Mouse (Mus musculus) kidney, embryonic 14.5 days (tissue): ENCODE results near the gene Ssbp4. TPM values are rescaled to one million over a fixed set of nuclear protein-coding genes. Genes with fewer than 3 reads are reported as not detected.
A peak's percentile ranks its signal among the peaks of the same experiment; 100 is the strongest.

Experiments
- ATAC-seq: fragments of 200-750 bp; cut with Nextera tagmentation; 2 replicates; pipeline ENCODE4 v1.8.0; 2017; ENCODE audit warnings: moderate number of reproducible peaks, mild to moderate bottlenecking, moderate TSS enrichment, moderate library complexity; ENCODE audit not compliant: low FRiP score, low TSS enrichment
- H3K27ac ChIP-seq: fragments of 300-500 bp; sonication (generic); 2 replicates; pipeline ENCODE4 v1.5.1; 2014; ENCODE audit warnings: low read depth, mild to moderate bottlenecking, low read length, moderate library complexity, mixed read lengths
- H3K27me3 ChIP-seq: fragments of 300-500 bp; sonication (generic); 2 replicates; pipeline ENCODE4 v1.6.1; 2014; ENCODE audit warnings: mild to moderate bottlenecking, low read length; ENCODE audit not compliant: control insufficient read depth, insufficient read depth
- H3K36me3 ChIP-seq: fragments of 300-500 bp; sonication (generic); 2 replicates; pipeline ENCODE4 v1.6.1; 2014; ENCODE audit warnings: low read length, mixed read lengths; ENCODE audit not compliant: control insufficient read depth, insufficient read depth
- H3K4me1 ChIP-seq: fragments of 300-500 bp; sonication (generic); 2 replicates; pipeline ENCODE4 v1.6.1; 2014; ENCODE audit warnings: low read length, mixed read lengths; ENCODE audit not compliant: control insufficient read depth, insufficient read depth
- H3K4me2 ChIP-seq: fragments of 300-500 bp; sonication (generic); replicated peaks from 2 replicates; pipeline ENCODE4 v1.6.1; 2014; ENCODE audit warnings: low read depth, mild to moderate bottlenecking, low read length
- H3K4me3 ChIP-seq: fragments of 300-500 bp; sonication (generic); 2 replicates; pipeline ENCODE4 v1.5.1; 2014; ENCODE audit warnings: mild to moderate bottlenecking, low read length
- H3K9ac ChIP-seq: fragments of 300-500 bp; sonication (generic); 2 replicates; pipeline ENCODE4 v1.6.1; 2014; ENCODE audit warnings: low read depth, mild to moderate bottlenecking, low read length, moderate library complexity
- H3K9me3 ChIP-seq: fragments of 300-500 bp; sonication (generic); 2 replicates; pipeline ENCODE4 v1.6.1; 2016; ENCODE audit warnings: low read length; ENCODE audit not compliant: control insufficient read depth
- WGBS: fragments of 180-500 bp; shearing (Covaris S2); extraction: QIAGEN DNeasy Blood & Tissue Kit; methylation state at CpG from one replicate; pipeline ENCODE4 v1.1.7; 2014; 5-methylcytosine and 5-hydroxymethylcytosine counted together
- polyA plus RNA-seq: library from polyadenylated mRNA; unstranded; fragments of >200 nt; fragmentation: Nextera tagmentation; extraction: Ambion mirVana; gene quantifications from 2 replicates; pipeline ENCODE4 v1.2.1, GENCODE M21; 2014

The Ssbp4 gene
- polyA plus RNA-seq, 1 experiment from 2014 or later = 172 TPM

GRCm38 (mm10) chr8:70606780-70607602 lies 1.7 kb downstream of the Ssbp4 start:
- ATAC-seq = no peak
- no peaks in the 10 kb centered on the region; the same call in 1 of the 2 replicates for H3K9me3 ChIP-seq
- H3K27me3 ChIP-seq = no peaks in the 10 kb centered on the region
- H3K9ac ChIP-seq = peak overlapping the region; percentile 91
- peaks cover 14% of the 10 kb centered on the region for H3K36me3 ChIP-seq
- peak overlapping the region; percentile 97; the same call in 1 of the 2 replicates for H3K27ac ChIP-seq
- H3K4me3 ChIP-seq = peak overlapping the region; percentile 85
- peak overlapping the region; percentile 99 for H3K4me2 ChIP-seq
- H3K4me1 ChIP-seq = peaks cover 37% of the 10 kb centered on the region
- WGBS = 56% methylated on average over 18 of the region's 18 CpGs

GRCm38 (mm10) chr8:70605871-70606779 lies 2.5 kb downstream of the Ssbp4 start:
- 84% methylated on average over 9 of the region's 9 CpGs for WGBS
- Histone ChIP-seq H3K4me2 (peak overlapping the region; percentile 99; the same call in 1 of the 2 replicates), H3K4me3 (peak overlapping the region; percentile 85; the same call in 1 of the 2 replicates), H3K27me3 (no peaks in the 10 kb centered on the region), H3K27ac (no peak overlapping the region), H3K9ac (peak overlapping the region; percentile 91; the same call in 1 of the 2 replicates), H3K4me1 (peaks cover 43% of the 10 kb centered on the region), H3K36me3 (peaks cover 17% of the 10 kb centered on the region), H3K9me3 (no peaks in the 10 kb centered on the region; the same call in 1 of the 2 replicates)
- ATAC-seq = no peak

GRCm38 (mm10) chr8:70604558-70604957 lies 4.1 kb downstream of the Ssbp4 start:
- peaks cover 17% of the 10 kb centered on the region for H3K36me3 ChIP-seq
- no peaks in the 10 kb centered on the region for H3K27me3 ChIP-seq
- 0 out of 2 replicates have a peak overlapping the region, but pooled peaks have one; percentile 1 for H3K27ac ChIP-seq
- peaks cover 51% of the 10 kb centered on the region for H3K4me1 ChIP-seq
- WGBS = 71% methylated on average over 7 of the region's 7 CpGs
- no peak overlapping the region for H3K4me3 ChIP-seq
- no peak overlapping the region for H3K4me2 ChIP-seq
- no peak for ATAC-seq
- H3K9me3 ChIP-seq = no peaks in the 10 kb centered on the region; the same call in 1 of the 2 replicates
- H3K9ac ChIP-seq = no peak overlapping the region

- H3K4me3 ChIP-seq = no peak overlapping the region
- H3K4me2 ChIP-seq = no peak overlapping the region
- peaks cover 59% of the 10 kb centered on the region for H3K4me1 ChIP-seq
- no peak for ATAC-seq
- no peak overlapping the region for H3K27ac ChIP-seq
- H3K27me3 ChIP-seq = no peaks in the 10 kb centered on the region
- whole genome bisulfite sequencing = 90% methylated on average over 13 of the region's 13 CpGs
- no peak overlapping the region for H3K9ac ChIP-seq
- H3K36me3 ChIP-seq = peaks cover 18% of the 10 kb centered on the region
- H3K9me3 ChIP-seq = no peaks in the 10 kb centered on the region; the same call in 1 of the 2 replicates
Measured at GRCm38 (mm10) chr8:70602139-70602811, 6.4 kb downstream of the Ssbp4 start.

GRCm38 (mm10) chr8:70601271-70601649 lies 7.4 kb downstream of the Ssbp4 start:
- Histone ChIP-seq H3K4me3 (peak overlapping the region; percentile 17), H3K36me3 (peaks cover 28% of the 10 kb centered on the region), H3K27me3 (no peaks in the 10 kb centered on the region), H3K9ac (no peak overlapping the region), H3K4me1 (peaks cover 55% of the 10 kb centered on the region), H3K9me3 (no peaks in the 10 kb centered on the region; the same call in 1 of the 2 replicates), H3K4me2 (peak overlapping the region; percentile 33), H3K27ac (peak overlapping the region; percentile 76; the same call in 1 of the 2 replicates)
- ATAC-seq = peak; percentile 11; the same call in 1 of the 2 replicates
- WGBS = under 1% methylated on average over 26 of the region's 26 CpGs

GRCm38 (mm10) chr8:70600473-70601270 lies 8.0 kb downstream of the Ssbp4 start:
- Histone ChIP-seq H3K9me3 (no peaks in the 10 kb centered on the region; the same call in 1 of the 2 replicates), H3K4me3 (peak overlapping the region; percentile 17; the same call in 1 of the 2 replicates), H3K27ac (peak overlapping the region; percentile 76), H3K36me3 (peaks cover 34% of the 10 kb centered on the region), H3K4me2 (peak overlapping the region; percentile 33), H3K4me1 (peaks cover 56% of the 10 kb centered on the region), H3K27me3 (no peaks in the 10 kb centered on the region), H3K9ac (peak overlapping the region; percentile 1; the same call in 1 of the 2 replicates)
- 25% methylated on average over 9 of the region's 10 CpGs for WGBS
- no peak for ATAC-seq

GRCm38 (mm10) chr8:70599507-70600290 lies 9.0 kb downstream of the Ssbp4 start:
- H3K36me3 ChIP-seq = peaks cover 36% of the 10 kb centered on the region
- no peak overlapping the region for H3K4me2 ChIP-seq
- H3K9me3 ChIP-seq = no peaks in the 10 kb centered on the region; the same call in 1 of the 2 replicates
- H3K27me3 ChIP-seq = no peaks in the 10 kb centered on the region
- H3K4me3 ChIP-seq = no peak overlapping the region
- H3K27ac ChIP-seq = 0 out of 2 replicates have a peak overlapping the region, but pooled peaks have one; percentile 62
- H3K9ac ChIP-seq = no peak overlapping the region; the same call in 1 of the 2 replicates
- peaks cover 65% of the 10 kb centered on the region for H3K4me1 ChIP-seq
- no peak for ATAC-seq
- 84% methylated on average over 12 of the region's 12 CpGs for WGBS
